Mouse (Mus musculus) monocyte, adult 5-6 weeks (primary cell): ENCODE data around the gene Mrps18a. TPM values are rescaled to one million over a fixed set of nuclear protein-coding genes. Genes with fewer than 3 reads are reported as not detected.

Experiments
- ATAC-seq: fragments of 153-309, 156-312 bp; replicated peaks from 2 replicates; pipeline ENCODE4 v1.8.0; 2017; ENCODE audit warnings: mild to moderate bottlenecking; ENCODE audit not compliant: low TSS enrichment, insufficient number of reproducible peaks, severe bottlenecking, poor library complexity, low FRiP score
- total RNA-seq: library from RNA; stranded (forward); fragments of 200-1000, 200-491, 200-594 nt; gene quantifications from 3 replicates; pipeline ENCODE4 v1.2.3, GENCODE M21; 2017

Mrps18a gene
- total RNA-seq, 1 experiment from 2014 or later = 38.0 TPM

GRCm38 (mm10) chr17:46132058-46132718 lies 21.4 kb downstream of the Mrps18a start:
- ATAC-seq = 0 out of 2 replicates have a peak, but pooled peaks have one; percentile 59

GRCm38 (mm10) chr17:46132862-46133261 lies 22.1 kb downstream of the Mrps18a start:
- ATAC-seq = no peak

DNA sequence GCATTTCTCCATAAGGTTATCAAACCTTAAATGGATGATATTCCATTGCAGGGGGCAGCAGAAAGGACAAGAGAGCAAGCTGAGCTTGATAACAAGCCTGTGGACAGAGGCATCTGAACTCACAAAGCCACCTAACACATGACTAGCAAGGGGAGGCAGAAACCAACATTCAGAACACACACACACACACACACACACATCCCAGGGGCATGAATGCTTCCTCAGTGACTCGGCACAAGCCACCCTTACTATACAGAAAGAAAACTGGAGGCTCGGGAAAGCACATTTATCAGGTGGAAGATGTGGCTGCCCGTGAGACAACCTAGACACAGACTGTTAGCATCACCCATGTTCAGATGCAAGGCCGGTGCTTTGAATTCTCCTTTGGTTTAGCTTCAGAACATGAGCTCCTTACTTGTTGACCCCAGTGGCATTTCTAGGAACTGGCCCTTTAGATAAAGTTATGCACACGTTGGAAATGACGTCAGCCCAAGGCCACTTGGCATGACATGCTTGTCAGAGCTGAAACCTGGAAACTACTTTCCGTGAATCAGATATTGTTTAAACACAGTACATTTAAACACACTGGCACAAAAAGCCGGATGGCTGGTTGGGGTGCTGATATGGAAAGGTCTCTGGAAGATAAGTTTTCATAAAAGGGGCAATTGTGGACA lies 27.9 kb downstream of the Mrps18a start:
- ATAC-seq = no peak

DNA sequence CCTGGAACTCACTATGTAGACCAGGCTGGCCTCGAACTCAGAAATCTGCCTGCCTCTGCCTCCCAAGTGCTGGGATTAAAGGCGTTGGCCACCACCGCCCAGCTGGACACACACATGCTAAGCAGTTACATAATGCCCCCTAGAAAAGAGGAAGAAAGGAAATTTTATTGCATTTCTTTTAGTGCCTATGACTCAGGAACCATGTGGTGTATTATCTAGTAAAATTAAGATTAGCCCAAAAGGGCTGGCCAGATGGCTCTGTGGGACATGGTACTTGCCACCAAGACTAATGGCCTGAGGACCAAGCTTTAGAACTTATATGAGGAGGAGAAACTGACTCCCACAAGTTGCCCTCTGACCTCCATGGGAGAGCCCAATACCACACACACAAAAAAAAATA lies 29.1 kb downstream of the Mrps18a start:
- peak; percentile 54; the same call in 1 of the 2 replicates for ATAC-seq

DNA sequence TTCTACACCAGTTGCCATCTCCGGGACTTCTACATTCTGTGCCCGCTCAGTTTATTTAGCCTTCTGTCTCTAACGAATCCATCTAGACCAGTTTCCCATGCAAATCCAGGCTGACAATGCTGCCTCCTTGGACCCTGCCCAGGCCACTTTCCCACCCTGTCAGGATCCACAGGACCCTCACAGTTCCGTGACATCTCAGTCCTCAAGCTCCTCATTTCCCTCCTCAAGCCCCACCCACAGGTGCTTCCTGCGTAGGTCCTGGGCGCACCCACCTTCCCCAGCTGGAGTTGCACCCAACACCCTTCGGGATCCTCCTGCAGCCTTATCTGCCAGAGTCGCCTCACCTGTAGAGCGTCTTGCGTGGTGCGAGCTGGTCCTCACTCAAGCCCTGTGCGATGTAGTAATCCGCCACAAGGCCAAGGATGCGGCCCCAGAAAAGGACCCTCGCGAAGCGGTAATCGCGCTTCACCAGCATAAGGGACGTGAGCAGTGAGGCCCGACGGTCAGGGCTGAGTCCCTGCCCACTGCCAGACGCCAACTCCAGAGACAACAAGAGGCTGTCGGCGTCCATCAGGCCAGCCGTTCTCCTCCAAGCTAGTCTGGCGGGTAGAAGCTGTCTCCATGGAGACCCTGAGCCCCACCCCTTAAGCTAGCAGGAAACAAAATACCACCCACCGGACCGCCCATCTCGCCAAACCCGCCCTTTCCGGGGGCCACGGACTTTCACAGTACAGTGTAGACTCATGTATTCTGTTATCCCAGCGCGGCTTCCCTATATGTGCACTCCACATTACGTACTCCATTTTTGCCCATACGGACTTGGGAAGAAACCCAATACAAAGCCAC lies 33.0 kb downstream of the Mrps18a start, which contains the start of gene Rsph9:
Gene Rsph9, minus strand, starts transcription at position 639 of the 846 bp plus-strand sequence.
- peak; percentile 73 for ATAC-seq

- ATAC-seq = peak; percentile 99
Measured at GRCm38 (mm10) chr17:46152847-46153782, 42.3 kb downstream of the Mrps18a start, which contains the start of gene Mad2l1bp. Gene Mad2l1bp, minus strand, starts transcription at chr17:46153553.

DNA sequence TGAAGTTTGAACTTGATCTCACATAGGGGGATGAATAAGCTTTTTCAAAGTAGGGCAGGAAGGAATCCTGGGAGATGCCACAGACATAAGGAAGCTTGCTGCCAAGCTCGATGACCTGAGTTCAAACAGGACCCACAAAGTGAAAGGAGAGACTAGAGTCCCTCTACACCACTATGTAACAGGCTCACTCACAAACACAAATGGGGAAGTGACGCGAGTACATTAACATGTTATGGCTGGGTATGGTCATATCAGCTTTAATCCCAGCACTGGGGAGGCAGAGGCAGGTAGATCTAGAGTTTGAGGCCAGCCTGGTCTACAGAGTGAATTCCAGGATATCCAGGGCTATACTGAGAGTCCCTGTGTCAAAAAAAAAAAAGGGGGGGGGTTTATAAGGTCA lies 43.5 kb downstream of the Mrps18a start:
- ATAC-seq = 0 out of 2 replicates have a peak, but pooled peaks have one; percentile 47

- ATAC-seq = no peak
Measured at GRCm38 (mm10) chr17:46156680-46157079, 45.9 kb downstream of the Mrps18a start.

GRCm38 (mm10) chr17:46157131-46157530 lies 46.3 kb downstream of the Mrps18a start:
- ATAC-seq = no peak

DNA sequence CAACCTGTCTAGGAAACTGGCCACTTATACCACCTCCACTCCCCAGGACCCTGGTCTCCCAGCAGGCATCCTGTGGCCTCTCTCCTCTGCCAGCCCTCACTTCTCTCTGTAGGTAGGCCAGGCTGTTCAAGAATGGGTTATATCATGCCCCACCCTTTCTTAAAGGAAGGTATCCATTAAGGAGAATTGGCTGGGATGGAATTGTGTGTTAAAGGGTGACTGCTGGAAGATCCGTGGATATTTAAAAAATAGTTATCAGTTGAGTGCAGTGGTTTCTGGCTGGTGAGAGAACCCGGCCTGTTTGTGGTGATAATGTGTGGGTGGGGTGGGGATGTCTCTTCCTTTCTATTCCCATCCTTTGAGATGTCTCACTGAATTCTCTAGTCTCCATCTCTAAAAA lies 48.5 kb downstream of the Mrps18a start:
- ATAC-seq = no peak

GRCm38 (mm10) chr17:46160090-46160662 lies 49.4 kb downstream of the Mrps18a start:
- peak; percentile 63 for ATAC-seq

DNA sequence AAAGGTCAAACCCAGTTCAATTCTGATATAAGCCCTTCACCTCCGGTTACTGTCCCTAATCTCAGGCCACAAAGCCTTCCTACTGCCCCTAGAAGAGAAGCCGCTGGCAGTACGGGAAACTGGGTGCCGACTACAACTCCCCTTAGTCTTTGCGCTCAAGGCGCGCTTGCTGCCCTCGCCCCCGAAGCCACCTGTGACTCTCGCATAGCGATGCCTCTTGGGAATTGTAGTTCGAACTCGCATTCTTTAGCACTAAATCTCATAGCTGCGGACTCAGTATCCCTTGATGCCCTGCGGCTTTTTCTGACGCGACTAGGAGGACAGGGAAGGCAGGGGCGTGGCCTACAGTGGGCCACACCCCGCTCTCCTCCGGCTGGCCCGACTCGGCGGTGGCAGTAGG lies 49.9 kb downstream of the Mrps18a start, which contains the start of gene Gtpbp2:
Gene Gtpbp2, plus strand, starts transcription at position 347 of the 400 bp plus-strand sequence.
- peak; percentile 91 for ATAC-seq

GRCm38 (mm10) chr17:46161179-46161578 lies 50.4 kb downstream of the Mrps18a start:
- no peak for ATAC-seq

GRCm38 (mm10) chr17:46161710-46162109 lies 50.9 kb downstream of the Mrps18a start:
- ATAC-seq = no peak

- no peak for ATAC-seq
Measured at GRCm38 (mm10) chr17:46162551-46162950, 51.8 kb downstream of the Mrps18a start.

DNA sequence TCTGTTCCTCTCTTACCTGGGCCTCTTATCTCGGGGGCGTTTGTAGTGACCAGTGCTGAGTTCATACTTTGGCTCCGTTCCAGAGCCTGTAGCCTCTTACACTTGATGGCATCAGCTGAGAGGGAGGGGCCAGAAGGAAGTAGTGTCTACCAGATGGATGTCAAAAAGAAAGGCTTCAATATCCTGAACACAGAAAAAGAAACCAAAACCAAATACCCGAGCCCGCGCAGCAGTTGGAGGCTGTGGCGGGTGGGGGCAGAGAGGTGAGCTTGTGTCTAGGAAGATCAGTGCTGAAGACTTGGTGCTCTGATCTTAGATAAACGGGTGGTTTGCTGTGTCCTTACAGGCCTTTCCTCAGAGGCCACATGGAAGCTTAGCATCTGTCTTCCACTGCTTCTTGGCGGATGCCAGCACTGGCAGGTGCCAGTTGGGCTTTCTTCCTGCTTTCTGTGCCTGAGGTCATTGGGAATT lies 52.2 kb downstream of the Mrps18a start:
- 0 out of 2 replicates have a peak, but pooled peaks have one; percentile 10 for ATAC-seq

DNA sequence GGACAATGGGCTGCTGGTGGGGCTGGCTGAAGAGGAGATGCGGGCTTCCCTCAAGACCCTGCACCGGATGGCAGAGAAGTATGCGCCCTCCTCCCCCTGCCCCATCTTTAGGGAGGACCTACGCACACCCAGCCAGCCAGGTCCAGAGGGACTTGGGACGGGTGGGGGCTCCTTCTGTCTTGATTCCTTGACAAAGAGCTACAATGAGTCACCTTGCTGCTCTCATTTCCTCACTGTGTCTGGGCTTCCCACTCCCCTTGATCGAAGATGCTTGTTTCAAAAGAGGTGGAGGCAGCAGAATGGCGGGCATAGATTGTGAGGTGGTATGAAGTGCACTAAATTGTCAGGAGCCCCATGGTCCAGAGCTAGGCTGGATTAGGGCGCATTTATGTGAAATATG lies 53.5 kb downstream of the Mrps18a start:
- ATAC-seq = no peak

- no peak for ATAC-seq
Measured at GRCm38 (mm10) chr17:46164791-46165190, 54.0 kb downstream of the Mrps18a start.
